Mouse (Mus musculus): ENCODE measurements around the gene Rcc1l.

Gene Rcc1l

GRCm38 (mm10) chr5:134170167-134170566 lies 6.4 kb downstream of the Rcc1l start:
- DNase-seq (ENCODE audit: low spot score in 2 of 2), result no peak

- no peak for DNase-seq (ENCODE audit: low spot score in 2 of 2)
Observed at GRCm38 (mm10) chr5:134169231-134169630, 7.3 kb downstream of the Rcc1l start.

GRCm38 (mm10) chr5:134168033-134168432 lies 8.5 kb downstream of the Rcc1l start:
- DNase-seq (ENCODE audit: low spot score in 2 of 2), result no peak

- DNase-seq (ENCODE audit: low spot score in 2 of 2), result no peak
Observed at GRCm38 (mm10) chr5:134166642-134167041, 9.9 kb downstream of the Rcc1l start.

GRCm38 (mm10) chr5:134164688-134165087 lies 11.9 kb downstream of the Rcc1l start:
- DNase-seq (ENCODE audit: low spot score in 2 of 2), result no peak

GRCm38 (mm10) chr5:134155916-134156466 lies 20.6 kb downstream of the Rcc1l start:
- DNase-seq (ENCODE audit: low spot score in 2 of 2), result no peak

- no peak for DNase-seq (ENCODE audit: low spot score in 2 of 2)
Observed at GRCm38 (mm10) chr5:134151895-134152294, 24.7 kb downstream of the Rcc1l start.

- peak in 1 of 2 experiments; percentile 32 for DNase-seq (ENCODE audit: low spot score in 2 of 2)
Observed at GRCm38 (mm10) chr5:134148153-134148552, 28.4 kb downstream of the Rcc1l start.

- no peak for DNase-seq (ENCODE audit: low spot score in 2 of 2)
Observed at GRCm38 (mm10) chr5:134147194-134147753, 29.3 kb downstream of the Rcc1l start.

GRCm38 (mm10) chr5:134144986-134145385 lies 31.6 kb downstream of the Rcc1l start:
- DNase-seq (ENCODE audit: low spot score in 2 of 2), result no peak

- DNase-seq (ENCODE audit: low spot score in 2 of 2), result peak in 1 of 2 experiments; percentile 28
Observed at GRCm38 (mm10) chr5:134142381-134142780, 34.2 kb downstream of the Rcc1l start.

- DNase-seq (ENCODE audit: low spot score in 2 of 2), result no peak
Observed at GRCm38 (mm10) chr5:134141236-134141635, 35.3 kb downstream of the Rcc1l start.

GRCm38 (mm10) chr5:134139429-134139828 lies 37.1 kb downstream of the Rcc1l start:
- DNase-seq (ENCODE audit: low spot score in 2 of 2), result no peak

GRCm38 (mm10) chr5:134137933-134138332 lies 38.6 kb downstream of the Rcc1l start:
- DNase-seq (ENCODE audit: low spot score in 2 of 2), result no peak

- DNase-seq (ENCODE audit: low spot score in 2 of 2), result no peak
Observed at GRCm38 (mm10) chr5:134136022-134136421, 40.6 kb downstream of the Rcc1l start.

- DNase-seq (ENCODE audit: low spot score in 2 of 2), result no peak
Observed at GRCm38 (mm10) chr5:134131586-134131985, 45.0 kb downstream of the Rcc1l start.

- no peak for DNase-seq (ENCODE audit: low spot score in 2 of 2)
Observed at GRCm38 (mm10) chr5:134126232-134126631, 50.3 kb downstream of the Rcc1l start.

- peak; percentile 62 to 66 for DNase-seq (ENCODE audit: low spot score in 2 of 2)
Observed at GRCm38 (mm10) chr5:134123846-134124245, 52.7 kb downstream of the Rcc1l start.

- no peak for DNase-seq (ENCODE audit: low spot score in 2 of 2)
Observed at GRCm38 (mm10) chr5:134121893-134122259, 54.7 kb downstream of the Rcc1l start.

- peak; percentile 58 to 68 for DNase-seq (ENCODE audit: low spot score in 2 of 2)
Observed at GRCm38 (mm10) chr5:134121138-134121892, 55.3 kb downstream of the Rcc1l start.

- DNase-seq (ENCODE audit: low spot score in 2 of 2), result peak; percentile 43 to 55
Observed at GRCm38 (mm10) chr5:134120135-134120534, 56.4 kb downstream of the Rcc1l start.

GRCm38 (mm10) chr5:134119481-134120120 lies 57.0 kb downstream of the Rcc1l start:
- DNase-seq (ENCODE audit: low spot score in 2 of 2), result peak; percentile 32 to 41

Data from heart, adult 9 months (tissue).